Mouse (Mus musculus): ENCODE results near the gene Zbtb16. TPM values are rescaled to one million over a fixed set of nuclear protein-coding genes. Genes with fewer than 3 reads are reported as not detected.

Gene Zbtb16
- total and polyA plus RNA-seq, 3 experiments, result 15.7 to 150 (median 149) TPM

- TF ChIP-seq EP300 (IDR thresholded peaks at IDR 0.05; ENCODE audit: insufficient read depth, low read depth, low read length) (no peak), CTCF (IDR thresholded peaks at IDR 0.05) (no peak), POLR2A (IDR thresholded peaks at IDR 0.05; ENCODE audit: insufficient read depth, low read depth, low read length) (no peak)
- Histone ChIP-seq H3K27me3 (ENCODE audit: control insufficient read depth, insufficient read depth, low read length) (no peaks in the 10 kb centered on the region), H3K79me2 (replicated peaks; ENCODE audit: control insufficient read depth, insufficient read depth, low read length) (peaks cover 2% of the 10 kb centered on the region; the same call in 1 of the 2 replicates), H3K27ac (no peak overlapping the region), H3K4me1 (ENCODE audit: control insufficient read depth, insufficient read depth, low read length) (peaks cover 15% of the 10 kb centered on the region), H3K36me3 (ENCODE audit: control insufficient read depth, insufficient read depth, low read length) (peaks cover 9% of the 10 kb centered on the region), H3K4me3 (no peak overlapping the region), H3K9ac (ENCODE audit: low read depth, low read length) (no peak overlapping the region)
- intact Hi-C loops (cut with DNase I), result no loop called here
- DNase-seq, result no peak
- 78% methylated on average over 8 of the region's 8 CpGs for WGBS
Measured at GRCm38 (mm10) chr9:48715042-48715441, 121.0 kb downstream of the Zbtb16 start.

GRCm38 (mm10) chr9:48713779-48714178 lies 122.2 kb downstream of the Zbtb16 start:
- WGBS, result 95% methylated on average over 8 of the region's 8 CpGs
- intact Hi-C loops (cut with DNase I), result no loop called here
- Histone ChIP-seq H3K4me1 (ENCODE audit: control insufficient read depth, insufficient read depth, low read length) (peaks cover 13% of the 10 kb centered on the region), H3K9ac (ENCODE audit: low read depth, low read length) (no peak overlapping the region), H3K36me3 (ENCODE audit: control insufficient read depth, insufficient read depth, low read length) (peaks cover 8% of the 10 kb centered on the region), H3K27ac (no peak overlapping the region), H3K79me2 (replicated peaks; ENCODE audit: control insufficient read depth, insufficient read depth, low read length) (peaks cover 2% of the 10 kb centered on the region; the same call in 1 of the 2 replicates), H3K4me3 (no peak overlapping the region), H3K27me3 (ENCODE audit: control insufficient read depth, insufficient read depth, low read length) (no peaks in the 10 kb centered on the region)
- no peak for DNase-seq
- TF ChIP-seq EP300 (IDR thresholded peaks at IDR 0.05; ENCODE audit: insufficient read depth, low read depth, low read length), result no peak
- TF ChIP-seq POLR2A (IDR thresholded peaks at IDR 0.05; ENCODE audit: insufficient read depth, low read depth, low read length), result no peak
- no peak for TF ChIP-seq CTCF (IDR thresholded peaks at IDR 0.05)

DNA sequence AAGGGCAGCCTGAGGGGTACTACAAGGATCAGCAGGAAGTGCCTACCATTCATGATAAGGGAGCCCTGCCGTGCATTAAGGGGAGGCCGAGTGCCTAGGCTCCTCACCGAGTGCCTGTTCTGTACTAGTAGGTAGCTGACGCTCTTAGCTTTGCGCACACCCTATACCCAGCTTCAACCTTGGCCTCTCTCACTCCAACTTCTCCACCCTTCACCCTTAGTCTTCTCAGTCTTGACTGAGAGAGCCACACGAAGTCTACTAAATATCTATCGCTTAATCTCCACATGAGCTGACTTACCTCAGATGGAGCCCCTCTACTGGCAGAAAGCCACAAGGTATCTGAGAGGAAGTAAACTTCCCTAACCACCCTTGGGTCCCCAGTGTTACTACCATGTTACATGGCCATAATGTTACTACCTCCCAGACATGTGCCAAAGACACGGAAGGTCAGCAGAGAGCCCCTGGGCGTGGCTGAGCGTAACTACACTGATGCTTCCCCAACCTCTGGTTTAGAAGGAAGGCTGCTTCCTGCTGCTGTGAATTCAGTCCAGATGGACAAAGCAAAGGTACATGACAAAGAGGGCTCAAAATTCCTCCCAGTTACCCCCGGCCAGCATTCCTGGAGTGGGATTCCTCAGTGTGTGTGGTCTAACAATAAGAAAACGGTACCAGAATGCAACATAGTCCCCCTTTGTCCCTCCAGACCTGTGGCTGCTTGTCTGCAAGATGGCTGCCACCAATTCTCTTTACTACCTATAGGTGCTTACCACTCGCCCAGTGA lies 122.8 kb downstream of the Zbtb16 start:
- Histone ChIP-seq H3K27ac (no peak overlapping the region; the same call in 1 of the 2 replicates), H3K9ac (ENCODE audit: low read depth, low read length) (no peak overlapping the region), H3K36me3 (ENCODE audit: control insufficient read depth, insufficient read depth, low read length) (peaks cover 10% of the 10 kb centered on the region), H3K4me3 (no peak overlapping the region), H3K27me3 (ENCODE audit: control insufficient read depth, insufficient read depth, low read length) (no peaks in the 10 kb centered on the region), H3K4me1 (ENCODE audit: control insufficient read depth, insufficient read depth, low read length) (peaks cover 13% of the 10 kb centered on the region), H3K79me2 (replicated peaks; ENCODE audit: control insufficient read depth, insufficient read depth, low read length) (peaks cover 2% of the 10 kb centered on the region; the same call in 1 of the 2 replicates)
- no peak for DNase-seq
- 87% methylated on average over 13 of the region's 13 CpGs for WGBS
- intact Hi-C loops (cut with DNase I), result no loop called here
- TF ChIP-seq POLR2A (IDR thresholded peaks at IDR 0.05; ENCODE audit: insufficient read depth, low read depth, low read length) (no peak), EP300 (IDR thresholded peaks at IDR 0.05; ENCODE audit: insufficient read depth, low read depth, low read length) (no peak), CTCF (IDR thresholded peaks at IDR 0.05) (no peak)

- Histone ChIP-seq H3K79me2 (replicated peaks; ENCODE audit: control insufficient read depth, insufficient read depth, low read length) (no peaks in the 10 kb centered on the region), H3K4me3 (no peak overlapping the region), H3K36me3 (ENCODE audit: control insufficient read depth, insufficient read depth, low read length) (peaks cover 14% of the 10 kb centered on the region), H3K4me1 (ENCODE audit: control insufficient read depth, insufficient read depth, low read length) (peaks cover 18% of the 10 kb centered on the region), H3K27ac (peak overlapping the region; percentile 91), H3K27me3 (ENCODE audit: control insufficient read depth, insufficient read depth, low read length) (no peaks in the 10 kb centered on the region), H3K9ac (ENCODE audit: low read depth, low read length) (no peak overlapping the region)
- WGBS, result 64% methylated on average over 5 of the region's 5 CpGs
- TF ChIP-seq EP300 (IDR thresholded peaks at IDR 0.05; ENCODE audit: insufficient read depth, low read depth, low read length), result 0 out of 2 replicates have a peak, but pooled peaks have one; percentile 53
- TF ChIP-seq POLR2A (IDR thresholded peaks at IDR 0.05; ENCODE audit: insufficient read depth, low read depth, low read length), result no peak
- no peak for TF ChIP-seq CTCF (IDR thresholded peaks at IDR 0.05)
- no peak for DNase-seq
- intact Hi-C loops (cut with DNase I), result no loop called here
Measured at GRCm38 (mm10) chr9:48711826-48712225, 124.2 kb downstream of the Zbtb16 start.

- no peak for DNase-seq
- Histone ChIP-seq H3K4me1 (ENCODE audit: control insufficient read depth, insufficient read depth, low read length) (peaks cover 19% of the 10 kb centered on the region), H3K27me3 (ENCODE audit: control insufficient read depth, insufficient read depth, low read length) (no peaks in the 10 kb centered on the region), H3K4me3 (no peak overlapping the region; the same call in 1 of the 2 replicates), H3K36me3 (ENCODE audit: control insufficient read depth, insufficient read depth, low read length) (peaks cover 19% of the 10 kb centered on the region), H3K79me2 (replicated peaks; ENCODE audit: control insufficient read depth, insufficient read depth, low read length) (no peaks in the 10 kb centered on the region), H3K27ac (peak overlapping the region; percentile 91), H3K9ac (ENCODE audit: low read depth, low read length) (peak overlapping the region; percentile 8; the same call in 1 of the 2 replicates)
- WGBS, result 54% methylated on average over 9 of the region's 9 CpGs
- TF ChIP-seq EP300 (IDR thresholded peaks at IDR 0.05; ENCODE audit: insufficient read depth, low read depth, low read length), result no peak; the same call in 1 of the 2 replicates
- no peak for TF ChIP-seq POLR2A (IDR thresholded peaks at IDR 0.05; ENCODE audit: insufficient read depth, low read depth, low read length)
- TF ChIP-seq CTCF (IDR thresholded peaks at IDR 0.05), result no peak
- intact Hi-C loops (cut with DNase I), result no loop called here
Measured at GRCm38 (mm10) chr9:48711296-48711781, 124.7 kb downstream of the Zbtb16 start.
